Mouse (Mus musculus) embryonic facial prominence, embryonic 14.5 days (tissue): ENCODE data around the gene Iqcf3. TPM values are rescaled to one million over a fixed set of nuclear protein-coding genes. Genes with fewer than 3 reads are reported as not detected.

Source experiments
- ATAC-seq: fragments of 200-750 bp; cut with Nextera tagmentation; 2 replicates; pipeline ENCODE4 v1.8.0; 2017; ENCODE audit warnings: low read depth, moderate number of reproducible peaks, moderate TSS enrichment
- DNase-seq: peaks from one replicate; pipeline ENCODE4 v3.0.0-alpha.2; 2015; ENCODE audit warnings: low spot score
- H3K27ac ChIP-seq: fragments of 300-500 bp; sonication (generic); replicated peaks from 2 replicates; pipeline ENCODE4 v1.5.1; 2014; ENCODE audit warnings: low read depth, mild to moderate bottlenecking, low read length, moderate library complexity
- H3K27me3 ChIP-seq: fragments of 300-500 bp; sonication (generic); replicated peaks from 2 replicates; pipeline ENCODE4 v1.6.1; 2014; ENCODE audit warnings: low read length; ENCODE audit not compliant: control insufficient read depth, insufficient read depth
- H3K36me3 ChIP-seq: fragments of 300-500 bp; sonication (generic); 2 replicates; pipeline ENCODE4 v1.6.1; 2014; ENCODE audit warnings: low read length, mixed read lengths; ENCODE audit not compliant: control insufficient read depth, insufficient read depth
- H3K4me1 ChIP-seq: fragments of 300-500 bp; sonication (generic); 2 replicates; pipeline ENCODE4 v1.6.1; 2014; ENCODE audit warnings: antibody characterized with exemption, low read length; ENCODE audit not compliant: control insufficient read depth, insufficient read depth
- H3K4me2 ChIP-seq: fragments of 300-500 bp; sonication (generic); 2 replicates; pipeline ENCODE4 v1.6.1; 2014; ENCODE audit warnings: low read depth, mild to moderate bottlenecking, low read length, moderate library complexity, mixed read lengths
- H3K4me3 ChIP-seq: fragments of 300-500 bp; sonication (generic); 2 replicates; pipeline ENCODE4 v1.5.1; 2014; ENCODE audit warnings: low read depth, mild to moderate bottlenecking, low read length
- H3K9ac ChIP-seq: fragments of 300-500 bp; sonication (generic); 2 replicates; pipeline ENCODE4 v1.6.1; 2014; ENCODE audit warnings: low read depth, mild to moderate bottlenecking, low read length, moderate library complexity, mixed read lengths
- H3K9me3 ChIP-seq: fragments of 300-500 bp; sonication (generic); 2 replicates; pipeline ENCODE4 v1.6.1; 2016; ENCODE audit warnings: low read length; ENCODE audit not compliant: control insufficient read depth
- WGBS: fragments of 180-500 bp; shearing (Covaris S2); extraction: QIAGEN DNeasy Blood & Tissue Kit; methylation state at CpG from one replicate; pipeline ENCODE4 v1.1.7; 2014; 5-methylcytosine and 5-hydroxymethylcytosine counted together
- polyA plus RNA-seq: library from polyadenylated mRNA; unstranded; fragments of >200 nt; fragmentation: Nextera tagmentation; extraction: Ambion mirVana; gene quantifications from 2 replicates; pipeline ENCODE4 v1.2.1, GENCODE M21; 2014

Gene Iqcf3
- polyA plus RNA-seq, 1 experiment from 2014 or later: not detected

DNA sequence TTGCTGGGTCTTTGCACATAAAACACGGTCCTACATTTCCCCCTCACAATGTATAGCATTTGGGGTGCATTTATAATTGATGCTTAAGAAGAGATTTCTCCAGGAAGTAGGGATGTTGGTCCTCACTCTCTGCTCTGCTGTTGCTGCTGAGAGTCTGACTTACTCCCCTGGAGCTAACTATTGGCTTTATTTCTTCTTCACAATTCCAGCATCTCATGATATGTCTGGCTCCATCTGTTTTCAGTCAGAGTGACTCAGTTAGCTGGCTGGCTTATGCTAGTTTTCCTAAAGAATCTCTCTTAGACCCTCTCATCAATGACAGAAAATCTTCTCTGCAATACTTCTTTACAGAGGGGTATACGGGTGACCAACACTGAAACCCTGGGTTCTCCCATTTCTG, 14.7 kb upstream of the Iqcf3 start:
- Histone ChIP-seq H3K4me1 (no peaks in the 10 kb centered on the region), H3K4me3 (no peak overlapping the region), H3K9ac (no peak overlapping the region), H3K36me3 (no peaks in the 10 kb centered on the region), H3K27ac (no peak overlapping the region), H3K9me3 (peaks cover 6% of the 10 kb centered on the region; the same call in 1 of the 2 replicates), H3K4me2 (no peak overlapping the region), H3K27me3 (no peaks in the 10 kb centered on the region)
- ATAC-seq (no peak), DNase-seq (no peak)
- WGBS: 82% methylated on average over 2 of the region's 2 CpGs

DNA sequence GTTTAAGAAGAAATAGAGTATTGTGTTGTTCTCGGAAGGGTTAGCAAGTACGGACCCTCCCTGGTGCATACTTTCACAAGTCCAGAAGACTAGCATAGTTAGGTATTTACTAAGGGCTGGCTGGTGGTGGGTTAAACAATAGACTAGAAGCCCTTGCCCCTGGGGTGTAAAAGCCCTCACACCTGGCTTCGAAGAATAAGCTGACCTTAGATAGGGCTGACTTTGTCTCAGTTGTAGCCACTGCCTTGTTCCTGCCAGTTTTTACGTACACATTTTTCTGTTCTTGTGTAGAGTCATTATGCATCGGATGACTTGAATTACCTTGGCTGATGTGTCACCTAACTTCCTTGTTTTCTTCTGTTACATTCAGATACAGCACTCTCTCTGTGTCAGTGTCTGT, 11.9 kb upstream of the Iqcf3 start:
- Histone ChIP-seq H3K4me3 (no peak overlapping the region), H3K36me3 (no peaks in the 10 kb centered on the region), H3K27ac (no peak overlapping the region), H3K4me1 (no peaks in the 10 kb centered on the region), H3K9ac (no peak overlapping the region), H3K4me2 (no peak overlapping the region), H3K27me3 (no peaks in the 10 kb centered on the region), H3K9me3 (no peaks in the 10 kb centered on the region)
- no peak for DNase-seq
- WGBS: 89% methylated on average over 5 of the region's 5 CpGs
- ATAC-seq: no peak

DNA sequence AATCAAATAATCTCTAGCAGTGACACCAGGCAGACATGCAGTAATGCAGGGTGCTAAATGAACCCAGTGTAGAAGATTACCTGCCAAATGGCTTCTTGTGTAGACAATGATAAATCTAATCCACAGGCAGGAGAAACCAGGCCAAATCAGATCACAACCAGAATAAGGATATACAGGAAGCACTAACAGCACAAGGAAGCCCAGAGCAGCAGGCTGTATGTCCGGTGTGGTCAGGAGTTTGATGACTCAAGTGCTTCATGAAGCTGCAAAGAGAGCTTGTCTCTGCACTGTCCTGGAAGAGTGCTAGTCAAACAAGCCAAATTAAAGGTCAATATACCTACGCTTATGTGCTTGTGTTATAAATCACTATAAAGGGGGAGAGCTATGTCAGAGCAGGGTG, 10.8 kb upstream of the Iqcf3 start:
- H3K27ac ChIP-seq: no peak overlapping the region
- H3K36me3 ChIP-seq: no peaks in the 10 kb centered on the region
- H3K9me3 ChIP-seq: no peaks in the 10 kb centered on the region
- WGBS: 96% methylated on average over 2 of the region's 2 CpGs
- H3K4me3 ChIP-seq: no peak overlapping the region
- ATAC-seq: no peak
- no peaks in the 10 kb centered on the region for H3K4me1 ChIP-seq
- DNase-seq: no peak
- H3K27me3 ChIP-seq: no peaks in the 10 kb centered on the region
- H3K4me2 ChIP-seq: no peak overlapping the region
- no peak overlapping the region for H3K9ac ChIP-seq

GRCm38 (mm10) chr9:106570896-106571295, 9.5 kb upstream of the Iqcf3 start, which contains the start of gene Iqcf4:
Gene Iqcf4, minus strand, starts transcription at chr9:106570996.
- Histone ChIP-seq H3K27me3 (no peaks in the 10 kb centered on the region), H3K36me3 (no peaks in the 10 kb centered on the region), H3K4me1 (no peaks in the 10 kb centered on the region), H3K4me2 (no peak within 1 kb of the TSS), H3K9ac (no peak within 1 kb of the TSS), H3K4me3 (no peak within 1 kb of the TSS), H3K9me3 (no peaks in the 10 kb centered on the region), H3K27ac (no peak within 1 kb of the TSS)
- WGBS: 86% methylated on average over 7 of the region's 7 CpGs
- ATAC-seq (no peak), DNase-seq (no peak)

- H3K4me2 ChIP-seq: no peak overlapping the region
- ATAC-seq (no peak), DNase-seq (no peak)
- H3K27ac ChIP-seq: no peak overlapping the region
- 58% methylated on average over 11 of the region's 11 CpGs for WGBS
- H3K36me3 ChIP-seq: no peaks in the 10 kb centered on the region
- H3K9me3 ChIP-seq: no peaks in the 10 kb centered on the region
- H3K27me3 ChIP-seq: no peaks in the 10 kb centered on the region
- no peak overlapping the region for H3K9ac ChIP-seq
- no peak overlapping the region for H3K4me3 ChIP-seq
- H3K4me1 ChIP-seq: no peaks in the 10 kb centered on the region
Observed at GRCm38 (mm10) chr9:106566437-106566836, 5.0 kb upstream of the Iqcf3 start.

DNA sequence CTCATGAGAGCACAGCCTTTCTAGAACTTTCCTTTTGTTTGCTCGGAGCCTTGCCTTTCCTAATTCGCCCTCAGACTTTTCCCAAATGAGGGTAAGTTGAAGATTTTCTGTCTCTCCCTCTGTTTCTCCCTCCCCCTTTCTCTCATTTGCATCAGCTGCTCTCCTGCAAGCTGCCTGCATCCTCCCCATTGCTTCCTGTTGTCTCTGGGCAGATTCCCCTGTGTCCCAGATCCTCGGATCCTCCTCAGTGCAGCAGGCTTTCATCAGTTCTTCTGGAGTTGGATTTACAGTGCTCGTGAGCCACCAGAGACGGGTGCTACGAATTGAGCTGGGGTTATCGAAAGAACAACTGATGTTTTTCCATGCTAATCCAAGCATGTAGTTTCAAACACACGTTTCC, 2.6 kb upstream of the Iqcf3 start:
- Histone ChIP-seq H3K4me1 (no peaks in the 10 kb centered on the region), H3K36me3 (no peaks in the 10 kb centered on the region), H3K9ac (no peak overlapping the region), H3K4me3 (no peak overlapping the region), H3K9me3 (no peaks in the 10 kb centered on the region), H3K27ac (no peak overlapping the region), H3K27me3 (no peaks in the 10 kb centered on the region), H3K4me2 (no peak overlapping the region)
- DNase-seq (no peak), ATAC-seq (no peak)
- WGBS: 72% methylated on average over 8 of the region's 8 CpGs

- H3K36me3 ChIP-seq: no peaks in the 10 kb centered on the region
- DNase-seq: no peak
- no peak overlapping the region for H3K9ac ChIP-seq
- H3K27ac ChIP-seq: no peak overlapping the region
- no peak overlapping the region for H3K4me2 ChIP-seq
- ATAC-seq: no peak
- H3K4me3 ChIP-seq: no peak overlapping the region
- H3K27me3 ChIP-seq: no peaks in the 10 kb centered on the region
- 93% methylated on average over 11 of the region's 11 CpGs for WGBS
- H3K4me1 ChIP-seq: no peaks in the 10 kb centered on the region
- H3K9me3 ChIP-seq: no peaks in the 10 kb centered on the region
Observed at GRCm38 (mm10) chr9:106562291-106562690, 860 bp upstream of the Iqcf3 start.

GRCm38 (mm10) chr9:106534975-106535374, 26.5 kb downstream of the Iqcf3 start:
- ATAC-seq: no peak
- no peak overlapping the region for H3K9ac ChIP-seq
- WGBS: 87% methylated on average over 11 of the region's 11 CpGs
- H3K36me3 ChIP-seq: no peaks in the 10 kb centered on the region
- peaks cover 3% of the 10 kb centered on the region; the same call in 1 of the 2 replicates for H3K9me3 ChIP-seq
- H3K27me3 ChIP-seq: no peaks in the 10 kb centered on the region
- no peak overlapping the region for H3K4me2 ChIP-seq
- no peak for DNase-seq
- H3K4me1 ChIP-seq: no peaks in the 10 kb centered on the region
- no peak overlapping the region for H3K27ac ChIP-seq
- H3K4me3 ChIP-seq: no peak overlapping the region

DNA sequence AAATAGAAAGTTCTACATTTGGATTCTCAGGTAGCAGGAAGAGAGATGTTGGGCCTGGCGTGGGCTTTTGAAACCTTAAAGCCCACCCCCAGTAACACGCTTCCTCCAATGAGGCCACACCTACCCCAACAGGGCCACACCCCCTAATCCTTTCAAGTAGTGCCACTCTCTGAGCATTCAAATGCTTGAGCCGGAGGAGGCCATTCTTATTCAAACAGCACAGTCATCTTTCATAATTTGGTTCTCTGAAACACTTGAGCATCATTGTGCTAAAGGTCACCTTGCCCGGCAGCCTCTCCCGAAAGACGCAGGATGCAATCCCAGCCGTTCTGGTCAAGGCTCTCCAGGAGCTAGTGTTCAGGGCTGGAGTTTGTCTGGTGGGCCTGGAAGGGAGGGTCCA, 27.1 kb downstream of the Iqcf3 start:
- no peak for ATAC-seq
- WGBS: 90% methylated on average over 7 of the region's 7 CpGs
- Histone ChIP-seq H3K4me1 (no peaks in the 10 kb centered on the region), H3K27me3 (no peaks in the 10 kb centered on the region), H3K9ac (no peak overlapping the region), H3K9me3 (no peaks in the 10 kb centered on the region), H3K4me3 (no peak overlapping the region), H3K27ac (no peak overlapping the region), H3K36me3 (no peaks in the 10 kb centered on the region), H3K4me2 (no peak overlapping the region)
- no peak for DNase-seq
